Mouse (Mus musculus) urinary bladder, postnatal 0 days (tissue): ENCODE data around the gene Rdh11. TPM values are rescaled to one million over a fixed set of nuclear protein-coding genes. Genes with fewer than 3 reads are reported as not detected.

Experiments
- polyA plus RNA-seq: library from polyadenylated mRNA; unstranded; fragments of >200 nt; fragmentation: Nextera tagmentation; extraction: Ambion mirVana; gene quantifications from 2 replicates; pipeline ENCODE4 v1.2.1, GENCODE M21; 2015

Rdh11 gene
- polyA plus RNA-seq, result 15.4 and 22.0 TPM in 2 replicates

GRCm38 (mm10) chr12:79192193-79192592, at the start of gene Rdh11:
Rdh11 (minus strand) TSS chr12:79192293.

GRCm38 (mm10) chr12:79208703-79209464, 16.8 kb upstream of the Rdh11 start, which contains the start of gene Rdh12:
Rdh12 (plus strand) TSS chr12:79208914.

GRCm38 (mm10) chr12:79172019-79172941, 19.8 kb downstream of the Rdh11 start, which contains the start of gene Vti1b:
Vti1b (minus strand) TSS chr12:79172667.

GRCm38 (mm10) chr12:79130299-79131177, 61.6 kb downstream of the Rdh11 start, which contains the start of gene Arg2:
Arg2 (plus strand) TSS chr12:79130777.

Other genes with a start within 250 kb of the Rdh11 start
- 2.4 and 2.8 TPM in 2 replicates for gene Tmem229b, start 184.7 kb downstream of the Rdh11 start, polyA plus RNA-seq
- 7.8 and 8.6 TPM in 2 replicates for gene Plekhh1, start 163.1 kb downstream of the Rdh11 start, polyA plus RNA-seq
- gene Pigh, start 102.6 kb downstream of the Rdh11 start, polyA plus RNA-seq, result 39.5 and 44.8 TPM in 2 replicates
- 18.0 and 18.6 TPM in 2 replicates for gene Arg2, start 61.5 kb downstream of the Rdh11 start, polyA plus RNA-seq
- gene Vti1b, start 19.6 kb downstream of the Rdh11 start, polyA plus RNA-seq, result 94.2 and 102 TPM in 2 replicates
- gene Rdh12, start 16.6 kb upstream of the Rdh11 start, polyA plus RNA-seq, result 3.1 and 3.7 TPM in 2 replicates
- 7.7 and 9.4 TPM in 2 replicates for gene Zfyve26, start 104.0 kb upstream of the Rdh11 start, polyA plus RNA-seq
- 3.0 and 3.3 TPM in 2 replicates for gene Rad51b, start 105.0 kb upstream of the Rdh11 start, polyA plus RNA-seq